Mouse (Mus musculus) v-Abl transformed pro-B cells (cell line): ENCODE measurements around the gene Cacng7.

Source experiments
- in situ Hi-C, 2 experiments: fragments of 400-800 bp; cut with MboI; formaldehyde crosslinking; loops; one replicate each; pipeline ENCODE4 v1.15.1; 2025; ENCODE audit not compliant: unreplicated experiment in 2 of 2

The Cacng7 gene

GRCm38 (mm10) chr7:3332619-3333521, at the start of gene Cacng7:
TSS of gene Cacng7 (plus strand) at chr7:3332955.
- in situ Hi-C loops, result no loop called here

DNA sequence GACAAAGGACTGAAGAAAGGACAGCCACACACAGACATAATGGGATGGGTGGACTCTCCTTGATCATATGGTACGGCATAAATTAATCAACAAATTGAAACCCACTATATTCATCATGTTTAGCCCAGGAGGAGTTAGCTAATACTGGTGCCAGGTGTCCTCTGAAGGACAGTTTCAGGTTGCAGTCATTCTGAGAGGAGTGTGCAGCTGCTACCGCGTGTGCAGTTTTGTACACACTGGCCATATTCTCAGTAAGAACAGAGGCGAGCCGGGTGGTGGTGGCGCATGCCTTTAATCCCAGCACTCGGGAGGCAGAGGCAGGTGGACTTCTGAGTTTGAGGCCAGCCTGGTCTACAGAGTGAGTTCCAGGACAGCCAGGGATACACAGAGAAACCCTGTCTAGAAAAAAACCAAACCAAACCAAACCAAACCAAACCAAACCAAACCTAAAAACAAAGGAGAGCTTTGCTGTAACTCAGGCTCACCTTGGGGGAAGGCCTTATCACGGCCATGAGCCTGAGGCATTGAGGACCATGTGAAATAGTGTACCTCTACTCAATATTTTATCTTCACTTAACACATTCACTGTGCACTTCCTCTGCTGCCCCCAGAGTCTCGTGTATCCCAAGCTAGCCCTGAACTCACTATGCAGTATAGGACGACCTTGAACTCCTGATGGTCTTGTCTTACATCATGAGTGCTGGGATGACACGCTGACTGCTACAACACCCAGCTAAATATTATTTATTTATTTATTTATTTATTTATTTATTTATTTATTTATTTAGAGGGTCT, 49.5 kb upstream of the Cacng7 start:
- in situ Hi-C loops, result loop anchor here (25.0 kb wide), 6 partner anchors 404 to 1754 kb away; partner anchors contain the start of genes Mboat7 (in 2 of the 2), Tmc4 (in 2 of the 2), Tsen34 (in 2 of the 2) and 4632433K11Rik (in 1 of the 2)

GRCm38 (mm10) chr7:3284604-3285003, 48.2 kb upstream of the Cacng7 start:
- in situ Hi-C loops, result loop anchor here (25.0 kb wide), 6 partner anchors 403 to 1753 kb away; partner anchors contain the start of genes Mboat7 (in 2 of the 2), Tmc4 (in 2 of the 2), Tsen34 (in 2 of the 2) and 4632433K11Rik (in 1 of the 2)

DNA sequence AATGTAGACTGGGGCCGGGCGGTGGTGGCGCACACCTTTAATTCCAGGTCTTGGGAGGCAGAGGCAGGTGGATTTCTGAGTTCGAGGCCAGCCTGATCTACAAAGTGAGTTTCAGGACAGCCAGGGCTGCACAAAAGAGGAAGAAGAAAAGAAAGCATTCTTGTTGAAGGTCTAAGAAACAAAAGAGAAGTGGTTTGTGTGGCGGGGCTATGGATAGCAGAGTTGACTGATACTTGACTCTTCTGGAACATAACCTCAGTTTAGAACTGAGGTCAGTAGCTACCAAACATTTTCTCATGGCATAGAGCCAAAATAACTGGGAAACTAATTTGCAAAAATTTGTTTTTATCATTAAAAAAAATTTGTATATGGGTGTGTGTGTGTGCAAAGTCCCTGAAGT, 46.7 kb upstream of the Cacng7 start:
- in situ Hi-C loops, result loop anchor here (25.0 kb wide), 6 partner anchors 401 to 1751 kb away; partner anchors contain the start of genes Mboat7 (in 2 of the 2), Tmc4 (in 2 of the 2), Tsen34 (in 2 of the 2) and 4632433K11Rik (in 1 of the 2)

- in situ Hi-C loops, result loop anchor here (25.0 kb wide), 6 partner anchors 400 to 1750 kb away; partner anchors contain the start of genes Mboat7 (in 2 of the 2), Tmc4 (in 2 of the 2), Tsen34 (in 2 of the 2) and 4632433K11Rik (in 1 of the 2)
These were observed 45.6 kb upstream of the Cacng7 start for GRCm38 (mm10) chr7:3287186-3287585.

GRCm38 (mm10) chr7:3288976-3289970, 43.5 kb upstream of the Cacng7 start, which contains the start of the genes Myadm and Prkcg:
TSS of gene Myadm (plus strand) at chr7:3289080.
TSS of gene Prkcg (plus strand) at chr7:3289179.
- in situ Hi-C loops, result loop anchor here (25.0 kb wide), 6 partner anchors 398 to 1748 kb away; partner anchors contain the start of genes Mboat7 (in 2 of the 2), Tmc4 (in 2 of the 2), Tsen34 (in 2 of the 2) and 4632433K11Rik (in 1 of the 2)

- in situ Hi-C loops, result loop anchor here (25.0 kb wide), 6 partner anchors 397 to 1747 kb away; partner anchors contain the start of genes Mboat7 (in 2 of the 2), Tmc4 (in 2 of the 2), Tsen34 (in 2 of the 2) and 4632433K11Rik (in 1 of the 2)
These were observed 42.3 kb upstream of the Cacng7 start for GRCm38 (mm10) chr7:3290257-3291033.

DNA sequence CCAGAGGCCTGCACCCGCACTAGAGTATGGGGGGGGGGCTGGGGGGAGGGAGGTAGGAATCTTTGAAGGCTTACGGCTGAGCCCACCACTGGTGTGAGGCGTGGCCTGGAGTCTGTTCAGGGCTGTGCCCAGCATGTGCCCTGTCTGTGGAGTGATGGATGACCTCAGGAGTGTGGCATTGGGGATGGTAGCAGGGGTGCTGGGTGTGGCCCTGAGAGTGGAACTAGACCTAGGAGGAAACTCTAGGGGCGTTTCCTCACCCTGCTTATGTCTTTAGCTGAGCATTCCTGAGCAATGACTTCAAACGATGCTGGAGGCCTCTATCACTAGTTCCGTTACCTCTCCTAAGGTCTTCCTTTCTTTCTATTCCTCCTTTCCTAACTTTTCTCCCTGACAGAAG, 41.6 kb upstream of the Cacng7 start:
- in situ Hi-C loops, result loop anchor here (25.0 kb wide), 6 partner anchors 396 to 1746 kb away; partner anchors contain the start of genes Mboat7 (in 2 of the 2), Tmc4 (in 2 of the 2), Tsen34 (in 2 of the 2) and 4632433K11Rik (in 1 of the 2)

DNA sequence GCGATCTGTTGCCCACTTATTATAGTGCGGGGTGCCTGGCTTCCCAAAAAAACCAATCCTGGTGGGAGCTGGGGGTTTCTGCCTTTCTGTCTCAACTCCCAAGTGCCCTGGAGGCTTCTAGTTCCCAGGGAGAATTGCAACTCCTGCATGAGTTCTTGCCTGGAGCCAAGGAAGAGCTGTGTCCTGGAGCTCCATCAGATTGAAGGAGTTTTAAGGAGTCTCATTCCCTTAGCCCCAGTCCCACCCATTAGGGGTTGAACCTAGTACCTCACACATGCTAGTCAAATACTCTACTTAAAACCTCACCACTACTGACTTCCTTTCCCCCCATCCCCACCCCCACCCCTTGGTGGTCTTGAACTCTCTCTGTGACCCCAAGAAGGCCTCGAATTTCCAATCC, 41.0 kb upstream of the Cacng7 start:
- in situ Hi-C loops, result loop anchor here (25.0 kb wide), 6 partner anchors 396 to 1746 kb away; partner anchors contain the start of genes Mboat7 (in 2 of the 2), Tmc4 (in 2 of the 2), Tsen34 (in 2 of the 2) and 4632433K11Rik (in 1 of the 2)

DNA sequence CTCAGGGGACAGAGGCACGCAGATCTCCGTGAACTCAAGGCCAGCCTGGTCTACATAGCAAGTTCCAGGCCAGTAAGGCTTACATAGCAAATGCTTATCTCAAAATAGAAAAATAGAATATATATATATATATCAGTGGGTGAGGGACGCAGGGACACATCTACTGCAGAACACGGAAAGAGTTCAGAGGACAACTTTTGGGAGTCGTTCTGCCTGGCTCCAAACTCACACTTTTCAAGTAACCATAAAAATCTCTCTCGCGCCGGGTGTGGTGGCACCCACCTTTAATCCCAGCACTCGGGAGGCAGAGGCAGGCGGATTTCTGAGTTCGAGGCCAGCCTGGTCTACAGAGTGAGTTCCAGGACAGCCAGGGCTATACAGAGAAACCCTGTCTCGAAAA, 40.5 kb upstream of the Cacng7 start:
- in situ Hi-C loops, result loop anchor here (25.0 kb wide), 6 partner anchors 395 to 1745 kb away; partner anchors contain the start of genes Mboat7 (in 2 of the 2), Tmc4 (in 2 of the 2), Tsen34 (in 2 of the 2) and 4632433K11Rik (in 1 of the 2)

DNA sequence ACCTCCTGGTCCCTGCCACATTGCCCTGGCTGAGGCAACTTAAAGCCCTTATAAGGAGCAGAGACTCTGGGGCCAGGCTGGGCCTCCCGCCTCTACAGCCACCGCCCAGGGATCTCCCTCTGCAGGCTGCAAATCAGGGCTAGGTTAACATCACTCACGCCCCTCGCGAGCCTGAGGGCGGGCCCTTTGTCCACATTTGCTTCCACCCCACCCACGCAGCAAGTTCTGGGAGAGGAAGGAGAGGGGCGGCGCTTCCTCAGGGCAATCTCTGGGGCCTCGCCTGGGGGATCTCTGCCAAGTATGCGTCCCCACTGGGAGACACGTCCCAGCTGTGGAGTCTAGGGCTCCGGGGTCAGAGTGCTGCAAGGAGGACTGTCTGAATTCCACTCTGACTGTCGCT, 40.0 kb upstream of the Cacng7 start:
- in situ Hi-C loops, result loop anchor here (25.0 kb wide), 6 partner anchors 395 to 1745 kb away; partner anchors contain the start of genes Mboat7 (in 2 of the 2), Tmc4 (in 2 of the 2), Tsen34 (in 2 of the 2) and 4632433K11Rik (in 1 of the 2)

- in situ Hi-C loops, result loop anchor here (25.0 kb wide), 6 partner anchors 393 to 1743 kb away; partner anchors contain the start of genes Mboat7 (in 2 of the 2), Tmc4 (in 2 of the 2), Tsen34 (in 2 of the 2) and 4632433K11Rik (in 1 of the 2)
These were observed 38.0 kb upstream of the Cacng7 start for GRCm38 (mm10) chr7:3294794-3295193.

DNA sequence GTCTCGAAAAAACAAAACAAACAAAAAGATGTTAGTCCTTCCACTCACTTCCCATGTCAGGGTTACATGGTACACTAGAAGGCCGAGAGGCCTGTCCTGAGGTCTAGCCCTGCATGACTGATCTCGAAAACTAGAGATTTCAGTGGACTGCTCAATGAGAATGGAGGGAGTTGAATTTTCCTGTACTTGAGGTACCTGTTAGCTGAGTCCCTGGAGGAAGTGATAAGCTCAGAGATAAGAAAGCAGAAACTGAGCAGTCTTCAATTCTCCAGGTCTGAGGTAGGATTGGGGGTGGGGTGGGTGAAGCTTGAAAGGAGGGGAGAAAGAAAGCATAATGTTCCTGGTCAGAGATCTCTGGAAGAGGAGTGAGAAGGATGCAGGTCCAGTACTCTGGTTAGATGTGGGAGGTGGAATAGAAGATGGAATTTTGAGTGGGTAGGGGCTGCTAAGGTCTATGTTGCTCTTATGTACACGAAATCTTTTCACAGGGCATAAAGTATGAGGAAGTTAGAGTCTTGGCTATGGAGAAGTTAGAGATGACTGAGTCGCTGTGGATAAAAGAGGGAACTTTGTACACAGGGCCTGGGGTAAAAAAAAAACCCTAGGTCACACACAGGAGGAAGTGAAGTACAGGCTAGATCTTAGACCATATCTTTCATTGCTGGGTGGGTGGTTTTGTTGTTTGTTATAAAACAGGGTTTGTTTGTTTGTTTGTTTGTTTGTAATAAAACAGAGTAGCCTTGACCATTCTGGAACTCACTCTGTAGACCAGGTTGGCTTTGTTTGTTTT, 37.2 kb upstream of the Cacng7 start:
- in situ Hi-C loops, result loop anchor here (25.0 kb wide), 6 partner anchors 392 to 1742 kb away; partner anchors contain the start of genes Mboat7 (in 2 of the 2), Tmc4 (in 2 of the 2), Tsen34 (in 2 of the 2) and 4632433K11Rik (in 1 of the 2)

DNA sequence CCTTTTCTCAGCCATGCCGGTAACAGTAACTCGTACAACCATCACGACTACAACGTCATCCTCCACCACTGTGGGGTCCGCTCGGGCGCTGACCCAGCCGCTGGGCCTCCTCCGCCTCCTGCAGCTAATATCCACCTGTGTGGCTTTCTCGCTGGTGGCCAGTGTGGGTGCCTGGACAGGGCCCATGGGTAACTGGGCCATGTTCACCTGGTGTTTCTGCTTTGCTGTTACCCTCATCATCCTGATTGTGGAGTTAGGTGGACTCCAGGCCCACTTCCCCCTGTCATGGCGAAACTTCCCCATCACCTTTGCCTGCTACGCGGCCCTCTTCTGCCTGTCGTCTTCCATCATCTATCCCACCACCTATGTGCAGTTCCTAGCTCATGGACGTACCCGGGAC, 36.0 kb upstream of the Cacng7 start:
- in situ Hi-C loops, result loop anchor here (25.0 kb wide), 6 partner anchors 391 to 1741 kb away; partner anchors contain the start of genes Mboat7 (in 2 of the 2), Tmc4 (in 2 of the 2), Tsen34 (in 2 of the 2) and 4632433K11Rik (in 1 of the 2)

DNA sequence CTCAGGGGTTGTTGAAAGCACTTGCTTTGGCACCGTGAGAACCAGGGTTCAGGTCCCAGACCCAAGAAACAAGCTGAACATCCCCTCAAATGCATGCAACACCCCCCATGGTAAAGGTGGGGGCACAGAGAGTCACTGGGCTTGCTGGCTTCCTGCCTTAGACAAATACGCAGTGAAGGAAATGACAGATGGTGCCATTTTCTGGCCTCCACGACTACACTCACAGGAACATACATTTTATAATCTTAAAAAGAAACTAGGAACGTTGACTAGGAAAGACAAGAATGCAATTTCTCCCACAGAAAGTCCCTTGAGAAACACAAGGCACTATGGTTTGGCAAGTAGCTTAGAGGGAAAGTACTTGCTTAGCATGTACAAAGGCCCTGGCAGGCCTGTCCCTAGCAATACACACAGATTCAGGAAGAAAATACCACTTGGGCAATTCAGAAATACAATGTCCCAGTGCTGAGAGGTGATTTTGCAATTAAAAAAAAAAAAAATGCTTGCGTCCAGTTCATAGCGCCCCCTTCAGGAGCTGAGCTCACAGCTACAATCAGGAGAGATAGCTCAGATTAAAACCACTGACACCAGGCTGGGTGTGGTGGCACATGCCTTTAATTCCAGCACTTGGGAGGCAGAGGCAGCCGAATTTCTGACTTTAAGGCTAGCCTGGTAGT, 32.7 kb upstream of the Cacng7 start:
- in situ Hi-C loops, result loop anchor here (5.0 to 25.0 kb wide), 10 partner anchors 33 to 1737 kb away; partner anchors contain the start of genes Mboat7 (in 2 of the 2), Tmc4 (in 2 of the 2), Tsen34 (in 2 of the 2) and 4632433K11Rik (in 1 of the 2)
